Mouse (Mus musculus): Measurements from ENCODE around the gene Wnt1.

The Wnt1 gene

GRCm38 (mm10) chr15:98778191-98778770 lies 11.4 kb upstream of the Wnt1 start:
- no peak for DNase-seq

DNA sequence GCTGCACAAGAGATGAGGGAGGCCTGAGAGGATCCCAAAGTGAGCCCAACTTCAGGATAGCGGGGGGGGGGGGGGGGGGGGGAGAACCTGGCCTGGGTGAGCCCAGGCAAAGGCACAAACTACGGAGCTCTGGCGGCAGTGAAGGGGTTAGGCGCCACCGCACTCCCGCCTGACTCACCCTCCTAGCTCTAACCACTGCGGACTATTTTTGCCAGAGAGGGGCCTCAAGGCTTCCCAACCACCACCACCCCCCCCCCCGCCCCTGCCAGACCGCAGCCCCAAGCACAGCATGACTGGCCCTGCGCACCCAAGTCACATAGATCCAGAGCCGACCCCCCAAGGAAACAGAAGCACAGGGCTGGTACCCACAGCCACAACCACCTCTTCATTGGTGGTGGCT lies 10.9 kb upstream of the Wnt1 start:
- no peak for DNase-seq

GRCm38 (mm10) chr15:98780075-98780474 lies 9.6 kb upstream of the Wnt1 start:
- no peak for DNase-seq

DNA sequence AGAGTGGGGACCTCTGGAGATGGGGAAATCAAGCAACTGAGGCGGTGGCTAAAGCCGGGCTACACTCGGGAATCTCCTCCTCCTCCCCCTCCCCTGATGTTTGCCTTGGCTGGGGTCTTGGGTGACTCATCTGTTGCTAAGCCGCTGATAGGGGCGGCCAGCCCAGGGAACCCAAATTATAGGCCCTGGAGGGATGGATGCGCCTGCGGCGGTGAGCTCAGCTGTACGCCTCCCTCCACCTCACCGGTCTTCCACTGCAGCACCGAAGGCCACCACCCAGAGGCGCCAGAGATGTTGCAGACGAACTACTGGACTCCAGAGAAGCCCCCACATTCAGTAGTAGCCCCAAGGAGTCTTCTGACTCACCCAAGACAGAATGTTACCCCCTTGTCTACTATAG lies 9.1 kb upstream of the Wnt1 start:
- DNase-seq, result peak in 1 of 2 experiments; percentile 31

DNA sequence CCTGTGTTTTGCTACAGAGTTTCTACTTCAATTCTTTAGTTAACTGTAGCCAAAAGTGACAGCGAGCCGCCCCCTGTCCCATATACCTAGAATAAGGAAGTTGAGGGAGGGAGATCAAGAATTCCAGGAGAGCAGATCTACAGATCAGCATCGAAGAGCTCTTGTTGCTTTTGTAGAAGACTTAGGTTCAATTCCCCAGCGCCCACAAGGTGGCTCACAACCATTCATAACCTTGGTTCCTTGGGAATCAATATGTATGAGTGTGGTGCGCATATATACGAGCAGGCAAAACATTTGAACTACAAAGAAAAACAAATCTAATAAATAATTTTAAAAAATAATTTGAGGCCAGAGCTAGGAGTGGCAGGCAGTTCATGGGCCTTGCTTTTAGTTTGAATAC lies 8.5 kb upstream of the Wnt1 start:
- no peak for DNase-seq

- DNase-seq, result peak; percentile 57 to 71
Observed at GRCm38 (mm10) chr15:98785744-98786143, 3.9 kb upstream of the Wnt1 start.

GRCm38 (mm10) chr15:98787930-98788329 lies 1.7 kb upstream of the Wnt1 start:
- peak; percentile 65 for DNase-seq

GRCm38 (mm10) chr15:98788972-98789660 lies 541 bp upstream of the Wnt1 start:
- DNase-seq, result no peak

DNA sequence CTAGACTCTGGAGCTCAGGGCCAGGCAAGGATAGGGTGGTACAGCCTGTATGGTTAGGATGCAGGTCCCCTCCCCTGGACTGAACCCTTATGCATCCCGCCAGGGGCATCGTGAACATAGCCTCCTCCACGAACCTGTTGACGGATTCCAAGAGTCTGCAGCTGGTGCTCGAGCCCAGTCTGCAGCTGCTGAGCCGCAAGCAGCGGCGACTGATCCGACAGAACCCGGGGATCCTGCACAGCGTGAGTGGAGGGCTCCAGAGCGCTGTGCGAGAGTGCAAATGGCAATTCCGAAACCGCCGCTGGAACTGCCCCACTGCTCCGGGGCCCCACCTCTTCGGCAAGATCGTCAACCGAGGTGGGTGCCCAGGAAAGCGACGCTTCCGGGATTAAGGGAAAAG lies 1.1 kb downstream of the Wnt1 start:
- no peak for DNase-seq

- no peak for DNase-seq
Observed at GRCm38 (mm10) chr15:98791221-98791620, 1.6 kb downstream of the Wnt1 start.

GRCm38 (mm10) chr15:98791771-98792170 lies 2.1 kb downstream of the Wnt1 start:
- DNase-seq, result no peak

GRCm38 (mm10) chr15:98792233-98793020 lies 2.8 kb downstream of the Wnt1 start:
- DNase-seq, result no peak

GRCm38 (mm10) chr15:98793141-98793698 lies 3.6 kb downstream of the Wnt1 start:
- no peak for DNase-seq

DNA sequence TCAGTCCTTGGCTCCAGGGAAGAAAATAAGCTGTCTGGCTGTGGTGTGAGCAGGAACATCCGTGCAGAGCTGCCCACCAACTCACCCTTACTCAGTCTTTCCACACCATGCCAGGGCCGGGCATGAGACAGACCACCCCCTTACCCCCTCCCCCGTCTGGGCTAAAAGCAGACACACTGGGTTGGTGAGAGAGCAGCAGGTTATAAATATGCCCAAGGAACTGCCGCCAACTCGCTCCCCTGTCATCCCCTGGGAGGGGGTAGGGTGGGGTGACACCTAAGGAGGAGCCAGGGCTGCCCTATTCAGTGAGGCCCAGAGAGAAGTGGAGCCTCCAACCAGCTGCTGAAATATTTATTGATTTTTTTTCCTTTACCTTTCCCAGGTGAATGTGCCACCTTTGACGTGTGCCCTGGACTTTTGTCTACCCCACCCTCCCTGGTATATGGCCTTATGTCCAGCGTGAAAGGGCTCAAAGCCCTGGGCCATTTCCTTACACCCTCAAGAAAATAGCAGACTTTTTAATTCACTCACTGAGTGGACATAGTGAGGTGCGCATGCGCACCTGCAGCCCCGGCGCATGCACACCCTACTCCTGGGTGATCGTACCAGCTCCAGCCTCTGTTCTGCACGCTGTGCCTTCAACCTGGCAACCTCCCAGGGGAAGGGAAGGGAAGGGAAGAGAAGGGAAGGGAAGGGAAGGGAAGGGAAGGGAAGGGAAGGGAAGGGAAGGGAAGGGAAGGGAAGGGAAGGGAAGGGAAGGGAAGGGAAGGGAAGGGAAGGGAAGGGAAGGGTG lies 7.3 kb downstream of the Wnt1 start:
- peak in 1 of 2 experiments; percentile 34 for DNase-seq

DNA sequence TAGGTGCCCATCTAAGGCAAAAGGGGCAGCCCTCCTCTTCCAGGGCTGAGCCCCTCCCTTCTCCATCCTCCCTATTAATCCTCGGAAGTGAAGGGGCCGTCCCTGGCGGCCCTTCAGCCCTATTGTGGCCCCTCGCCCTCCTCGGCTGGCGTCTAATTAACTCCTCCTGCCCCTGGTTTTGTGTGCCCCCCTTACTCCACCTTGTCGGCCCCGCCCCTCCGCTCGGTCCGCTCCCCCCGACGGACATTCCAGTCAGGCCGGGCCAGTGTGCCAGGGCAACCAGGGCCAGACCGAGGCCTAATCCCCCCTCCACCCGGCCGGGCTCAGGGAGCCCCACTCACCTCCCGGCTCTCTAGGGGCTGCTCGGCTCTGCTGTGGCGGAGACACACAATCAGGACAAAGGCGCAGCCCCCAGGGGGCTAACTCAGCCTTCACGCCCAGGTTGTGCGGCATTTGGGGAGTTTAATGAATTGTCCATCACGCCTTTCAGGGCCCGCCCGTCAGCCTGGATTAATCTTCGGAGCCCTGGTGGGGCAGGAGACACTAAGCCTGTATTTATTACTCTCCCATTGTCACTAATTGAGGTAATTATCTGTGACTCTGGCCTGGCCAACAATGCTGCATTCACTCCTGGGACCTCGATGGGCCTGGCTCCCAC lies 8.3 kb downstream of the Wnt1 start:
- DNase-seq, result no peak

- DNase-seq, result no peak
Observed at GRCm38 (mm10) chr15:98798903-98799302, 9.2 kb downstream of the Wnt1 start.

- peak; percentile 91 to 94 for DNase-seq
Observed at GRCm38 (mm10) chr15:98799396-98799795, 9.7 kb downstream of the Wnt1 start.

GRCm38 (mm10) chr15:98802926-98803325 lies 13.3 kb downstream of the Wnt1 start:
- DNase-seq, result no peak

GRCm38 (mm10) chr15:98804054-98804453 lies 14.4 kb downstream of the Wnt1 start:
- peak; percentile 94 to 96 for DNase-seq

DNA sequence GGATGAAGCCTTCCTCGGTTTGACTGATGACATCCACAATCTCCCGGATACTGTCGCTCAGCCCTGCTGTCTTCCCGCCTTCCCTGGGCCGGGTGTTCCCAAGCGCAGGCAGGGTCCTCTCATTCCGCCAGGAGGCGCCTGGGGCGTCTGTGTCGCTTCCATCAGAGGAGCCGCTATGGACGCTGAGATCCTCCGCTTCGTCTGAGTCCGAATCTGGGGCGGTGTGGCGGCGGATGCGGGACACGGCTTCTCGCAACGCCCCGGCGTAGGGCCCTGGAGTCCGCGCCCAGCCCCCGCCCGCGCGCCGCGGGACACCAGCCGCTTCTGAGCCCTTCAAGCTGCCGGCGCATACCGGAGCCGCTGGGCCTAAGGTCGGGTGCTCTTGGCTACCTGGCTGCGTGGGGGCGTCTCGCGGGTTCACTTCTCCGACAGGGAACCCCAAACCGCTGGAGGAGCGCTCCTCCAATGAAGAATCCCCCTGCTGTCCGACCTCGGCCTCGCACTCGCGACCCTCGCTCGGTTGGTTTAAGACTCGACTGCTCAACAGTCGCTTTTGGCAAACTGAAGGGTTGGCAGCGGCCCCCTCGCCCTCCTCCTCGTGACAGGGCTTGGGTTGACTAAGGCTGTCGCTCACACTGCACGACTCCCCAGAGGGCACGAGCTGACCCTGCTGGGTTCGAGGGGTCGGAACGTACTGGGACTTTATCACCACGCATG lies 15.8 kb downstream of the Wnt1 start:
- peak; percentile 81 to 84 for DNase-seq

DNA sequence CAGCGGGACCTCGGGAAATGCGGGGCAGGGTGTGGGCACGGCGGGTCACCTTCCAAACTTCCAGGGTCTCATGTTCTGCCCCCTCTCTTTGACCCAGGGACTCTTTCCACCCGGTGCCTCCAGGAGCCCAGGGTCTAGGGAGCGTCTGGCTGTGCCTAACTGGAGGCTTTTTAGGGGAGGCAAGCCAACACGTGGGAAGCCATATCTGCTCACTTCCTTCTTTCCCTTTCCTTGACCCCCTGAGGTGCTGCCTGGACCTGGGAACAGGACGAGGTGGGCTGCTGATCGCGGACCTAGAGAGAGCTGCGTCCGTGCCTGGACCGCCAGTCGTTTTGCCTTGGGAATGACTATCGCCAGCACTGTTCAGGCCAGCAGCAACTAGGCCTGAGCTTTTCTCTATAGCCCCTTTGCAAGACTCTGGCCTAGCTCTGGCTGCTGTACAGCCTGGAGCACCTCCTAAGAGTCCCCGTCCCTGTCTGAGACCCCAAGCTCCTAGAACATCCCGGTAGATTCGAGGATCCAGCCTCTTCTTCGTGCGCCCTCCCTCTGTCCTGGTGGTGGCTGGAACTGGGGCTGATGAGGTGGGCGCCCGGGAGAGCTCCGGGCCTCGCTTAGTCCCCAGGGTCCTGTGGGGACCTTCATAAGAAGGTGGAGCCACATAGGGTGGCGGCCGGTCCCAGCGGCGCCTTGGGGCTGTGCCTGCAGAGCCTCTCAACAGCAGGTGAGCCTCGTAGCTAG lies 16.6 kb downstream of the Wnt1 start:
- peak in 1 of 2 experiments; percentile 19 for DNase-seq
